Mouse (Mus musculus) cerebellum, postnatal 14 days (tissue): ENCODE results near the gene Cast.

Source experiments
- DNase-seq, 2 experiments: peaks; one replicate each; pipeline ENCODE4 v3.0.0; 2021; ENCODE audit warnings: mixed read lengths in 2 of 2

The Cast gene

DNA sequence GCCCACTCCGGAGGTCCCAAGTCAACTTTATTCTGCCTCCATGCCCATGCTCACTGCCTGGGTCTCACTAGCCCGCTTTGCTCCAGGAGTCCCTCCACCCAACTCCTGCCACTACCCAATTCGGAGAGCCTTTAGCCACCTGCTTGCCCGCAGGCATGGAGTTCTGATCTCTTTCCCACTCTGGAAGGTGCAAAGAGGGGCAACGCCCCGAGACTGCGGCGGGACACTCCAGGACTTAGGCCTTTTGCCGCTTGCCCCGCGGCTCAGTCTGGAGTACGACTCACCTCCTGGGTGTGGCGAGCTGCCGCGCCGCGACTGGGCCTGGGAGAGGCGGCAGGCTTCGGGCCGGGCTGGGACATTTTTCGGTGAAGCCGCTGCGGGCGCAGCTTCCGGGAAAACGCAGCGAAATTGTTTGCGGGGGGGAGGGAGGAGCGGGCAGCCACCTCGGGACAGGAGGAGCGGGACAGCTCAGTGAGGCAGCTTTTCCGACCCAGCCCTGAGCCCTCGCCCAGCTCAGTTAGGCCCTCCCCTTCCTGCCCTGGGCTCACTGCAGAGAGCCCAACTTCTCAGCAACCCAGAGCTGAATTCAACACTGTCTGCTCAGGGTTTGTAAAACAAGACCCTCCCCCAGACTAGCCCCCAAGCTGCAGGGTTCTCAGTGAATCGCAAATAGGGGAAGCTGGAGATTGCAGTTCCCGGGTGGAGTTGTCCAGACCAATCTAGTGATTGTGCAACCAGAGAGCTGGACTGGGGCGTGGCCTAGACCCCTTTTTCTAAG, at the start of gene Cast:
Gene Cast, minus strand, starts transcription at position 659 of the 778 bp plus-strand sequence.
- DNase-seq = peak; percentile 8 to 11

DNA sequence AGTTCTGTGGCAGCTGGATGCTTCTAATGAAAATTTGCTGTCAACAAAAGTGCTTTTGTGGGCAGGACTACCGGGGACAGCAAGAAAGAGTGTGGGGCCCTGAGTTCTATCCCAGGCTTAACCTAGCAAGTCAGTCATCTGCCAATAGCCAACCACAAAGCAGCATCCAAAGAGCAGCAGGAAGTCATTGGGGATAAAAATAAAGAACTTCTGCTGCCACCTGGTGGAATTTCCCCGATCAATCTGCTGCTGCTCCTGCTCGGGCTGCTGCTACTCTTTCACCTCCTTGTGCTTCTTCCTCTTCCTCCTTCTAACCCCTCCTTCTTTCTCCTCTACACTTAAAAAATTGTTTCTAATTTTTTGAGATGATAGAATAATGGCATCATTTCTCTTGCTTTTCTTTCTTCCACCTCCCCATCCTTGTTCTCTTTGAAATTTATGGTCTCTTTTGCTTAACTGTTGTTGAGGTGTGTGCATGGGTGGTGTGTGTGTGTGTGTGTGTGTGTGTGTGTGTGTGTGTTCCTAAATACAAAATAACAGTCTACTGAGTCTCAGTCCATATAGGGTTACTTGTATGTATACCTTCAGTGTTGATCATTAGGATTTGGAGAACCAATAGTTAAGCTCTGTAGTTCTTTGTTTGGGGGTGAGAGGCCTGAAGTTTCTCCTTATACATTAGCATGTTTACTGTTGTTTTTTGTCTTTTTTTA, 45.9 kb upstream of the Cast start:
- peak; percentile 79 to 81 for DNase-seq

DNA sequence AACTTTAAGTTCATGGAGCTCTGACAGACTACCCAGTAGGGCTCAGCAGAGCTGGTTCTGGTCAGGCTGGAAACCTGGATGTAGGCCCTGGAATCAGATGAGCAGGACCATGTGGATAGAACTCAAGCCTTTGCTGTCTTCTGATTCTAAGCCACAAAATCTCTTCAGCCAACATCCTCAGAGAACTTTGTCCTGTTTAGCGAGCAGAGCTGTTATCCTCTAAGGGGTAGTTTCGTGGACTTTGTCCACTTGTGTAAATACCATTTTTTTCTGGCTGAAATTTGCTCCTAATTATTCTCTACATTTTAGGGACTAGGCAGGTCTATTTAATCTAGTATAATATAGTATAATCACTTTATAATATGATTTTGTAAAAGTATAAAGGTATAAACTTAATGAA, 42.2 kb upstream of the Cast start:
- DNase-seq = no peak

DNA sequence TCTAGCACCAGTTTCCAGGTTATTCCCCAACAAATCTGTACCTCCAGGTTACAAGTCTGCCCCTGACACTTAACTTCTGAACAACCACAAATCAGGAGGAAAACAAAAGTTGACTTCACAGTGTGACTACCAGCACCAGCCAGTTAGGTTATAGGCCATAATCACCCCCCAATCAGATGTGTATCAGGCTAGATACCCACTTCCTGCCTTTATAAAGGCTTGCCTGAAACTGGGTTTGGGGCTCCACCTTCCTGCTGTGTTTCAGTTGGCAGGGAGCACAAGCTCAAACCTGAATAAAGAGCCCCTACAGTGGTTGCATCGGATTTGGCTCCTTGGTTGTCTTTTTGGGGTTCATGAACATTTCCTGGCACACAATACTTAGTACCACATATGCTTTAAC, 37.3 kb upstream of the Cast start:
- no peak for DNase-seq

DNA sequence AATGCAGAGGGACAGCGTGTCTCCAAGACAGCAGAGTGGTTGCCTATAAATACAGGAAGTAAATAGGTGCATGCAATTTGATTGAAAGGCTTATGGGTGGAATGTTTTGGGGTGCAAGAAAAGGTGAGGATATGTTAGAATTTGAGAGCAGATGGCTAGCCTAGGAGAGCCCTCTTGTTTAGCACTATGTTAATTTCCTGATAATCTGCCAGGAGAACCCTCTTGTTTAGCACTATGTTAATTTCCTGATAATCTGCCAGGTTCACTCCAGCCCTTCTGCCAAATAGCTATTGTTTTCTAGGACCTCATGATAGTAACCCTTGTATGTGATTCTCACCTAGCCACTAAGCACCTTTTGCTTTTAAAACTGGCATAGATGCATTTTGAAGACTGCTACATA, 25.9 kb upstream of the Cast start:
- no peak for DNase-seq

DNA sequence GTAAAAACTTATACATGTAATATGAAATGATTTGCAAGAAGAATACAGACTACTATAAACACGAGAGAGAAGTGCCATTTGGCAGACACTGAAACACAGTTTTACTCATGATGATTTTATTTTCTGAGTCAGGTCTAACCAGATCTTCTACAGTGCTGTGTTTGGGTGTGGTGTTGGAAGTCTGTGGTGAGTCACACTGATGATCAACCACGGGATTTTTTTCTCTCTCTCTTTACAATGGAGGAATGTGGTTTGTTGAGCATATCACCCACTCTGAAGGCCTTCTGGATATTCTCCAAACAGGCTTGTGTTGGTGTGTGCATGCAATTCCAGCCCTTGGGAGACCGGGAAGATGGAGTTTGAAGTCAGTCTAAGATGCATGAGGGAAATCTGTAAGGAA, 13.5 kb upstream of the Cast start:
- DNase-seq = no peak

DNA sequence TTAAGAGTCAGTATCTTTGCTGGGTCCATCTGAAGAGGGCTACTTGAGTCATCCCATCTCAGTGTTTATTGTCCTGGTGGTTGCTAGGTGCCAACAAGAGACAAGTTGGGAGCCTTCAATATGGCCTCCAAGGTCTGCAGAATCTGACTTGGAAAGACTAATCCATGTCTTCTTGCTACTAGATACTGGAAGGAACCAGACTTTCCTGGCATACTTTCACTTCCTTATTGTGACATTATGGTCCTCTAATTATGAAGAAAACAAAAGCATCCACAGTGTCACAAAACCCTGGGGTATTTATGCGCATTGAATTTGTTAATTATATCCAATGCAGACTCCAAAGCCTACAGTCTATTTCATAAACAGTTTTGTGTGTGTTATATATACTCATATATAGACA, 7.1 kb upstream of the Cast start:
- no peak for DNase-seq

DNA sequence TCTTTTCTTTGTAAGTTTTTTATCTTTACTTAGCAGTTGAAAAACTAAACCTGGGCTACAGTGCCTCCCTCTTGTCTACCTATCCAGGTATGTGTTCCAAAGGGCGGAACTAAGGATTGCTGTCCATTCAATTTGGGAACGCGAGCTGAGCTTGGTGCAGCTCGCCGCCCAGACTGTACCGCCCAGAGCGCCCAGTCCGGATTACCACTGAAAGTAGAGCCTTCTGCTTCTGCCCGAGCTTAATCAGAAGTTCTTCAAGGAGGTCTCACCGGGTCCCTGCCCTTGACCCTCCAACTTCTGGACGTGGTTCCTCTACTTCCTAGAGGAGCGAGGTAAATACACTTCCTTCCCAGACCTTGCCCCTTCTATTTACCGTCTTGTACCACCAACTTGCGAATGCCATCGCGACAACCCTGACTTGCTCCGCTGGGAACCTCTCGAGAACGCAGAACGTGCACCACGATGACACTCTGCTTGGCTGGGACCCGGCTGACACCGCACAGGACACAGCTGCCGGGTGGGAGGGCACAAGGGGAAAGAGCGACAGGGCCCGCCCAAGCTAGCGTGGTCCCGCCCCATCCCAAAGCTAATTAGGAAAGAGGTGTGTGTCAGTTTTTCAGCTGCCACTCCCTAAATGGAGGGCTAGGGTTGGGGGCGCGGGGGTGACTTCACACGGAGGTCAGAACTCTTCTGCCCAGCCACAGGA, 1.0 kb downstream of the Cast start:
- DNase-seq = peak; percentile 20 to 29

DNA sequence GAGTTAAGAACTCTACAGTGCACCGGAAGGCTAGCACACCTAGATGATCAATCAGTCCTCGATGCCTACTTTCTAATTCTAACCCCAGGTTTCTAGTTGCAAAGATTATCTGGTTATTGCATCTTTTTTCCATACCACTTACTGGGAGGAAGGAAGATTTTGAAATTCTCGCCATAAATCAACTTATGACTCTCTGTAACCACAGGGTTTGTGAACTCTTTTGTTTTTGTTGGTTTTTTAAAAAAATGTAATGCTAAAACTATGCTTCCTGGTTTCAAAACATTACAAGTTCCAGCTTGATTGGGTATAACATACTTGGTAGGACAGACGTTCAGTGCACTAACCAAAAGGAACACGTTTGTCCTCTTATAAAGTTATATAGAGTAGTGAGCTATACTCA, 1.7 kb downstream of the Cast start:
- DNase-seq = no peak

DNA sequence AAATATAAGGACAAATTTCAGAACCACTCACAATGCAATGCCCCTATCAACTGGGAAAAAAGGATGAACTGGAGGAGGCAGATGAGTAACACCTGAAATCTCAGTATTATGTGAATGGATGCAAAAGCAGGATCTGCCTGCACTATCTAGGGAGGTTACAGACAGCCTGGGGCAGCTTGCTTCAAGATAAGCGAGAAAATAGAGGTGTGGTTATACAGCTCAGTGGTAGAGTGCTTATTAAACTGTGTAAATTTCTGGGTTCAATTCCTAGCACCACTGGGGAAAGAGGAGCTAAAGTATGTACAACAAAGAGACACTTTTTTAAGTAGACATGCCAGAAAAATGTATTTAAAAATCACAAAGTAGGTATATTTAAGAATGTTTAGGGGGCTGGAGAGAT, 14.2 kb downstream of the Cast start:
- DNase-seq = no peak

DNA sequence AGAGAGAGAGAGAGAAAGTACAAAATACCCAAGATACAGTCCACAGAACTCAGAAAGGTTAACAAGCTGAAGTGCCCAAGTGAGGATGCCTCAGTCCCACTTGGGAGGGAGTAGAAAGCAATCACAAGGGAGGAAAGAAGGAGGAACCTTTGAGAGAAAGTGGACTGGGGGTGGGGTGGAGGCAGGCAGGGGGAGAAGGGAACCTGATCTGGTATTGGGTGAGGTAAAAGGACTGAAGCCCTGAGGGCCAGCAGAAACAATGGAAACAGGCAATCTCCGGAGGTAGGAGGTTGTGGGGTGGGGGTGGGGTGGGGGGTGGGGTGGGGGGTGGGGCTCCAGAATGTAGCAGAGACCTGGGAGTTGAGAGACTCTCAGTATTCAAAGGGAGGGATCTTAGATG, 20.9 kb downstream of the Cast start:
- DNase-seq = no peak

DNA sequence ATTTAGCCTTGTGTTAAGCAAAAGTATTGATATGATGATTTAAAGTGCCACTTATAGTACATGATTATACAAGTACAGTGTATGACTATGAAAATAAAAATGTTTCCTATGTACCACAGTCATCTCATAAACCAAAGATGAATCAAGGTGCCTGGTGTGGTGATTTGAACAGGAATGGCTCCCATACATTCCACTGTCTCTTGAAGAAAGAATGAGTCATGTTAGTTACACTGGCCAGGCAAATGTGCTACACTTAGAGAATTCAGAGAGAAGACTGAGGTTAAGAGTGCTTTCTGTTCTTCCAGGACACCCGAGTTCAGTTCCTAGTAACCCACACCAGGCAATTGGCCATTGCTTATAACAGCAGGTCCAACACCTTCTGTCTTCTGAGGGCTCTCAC, 36.5 kb downstream of the Cast start:
- DNase-seq = no peak

DNA sequence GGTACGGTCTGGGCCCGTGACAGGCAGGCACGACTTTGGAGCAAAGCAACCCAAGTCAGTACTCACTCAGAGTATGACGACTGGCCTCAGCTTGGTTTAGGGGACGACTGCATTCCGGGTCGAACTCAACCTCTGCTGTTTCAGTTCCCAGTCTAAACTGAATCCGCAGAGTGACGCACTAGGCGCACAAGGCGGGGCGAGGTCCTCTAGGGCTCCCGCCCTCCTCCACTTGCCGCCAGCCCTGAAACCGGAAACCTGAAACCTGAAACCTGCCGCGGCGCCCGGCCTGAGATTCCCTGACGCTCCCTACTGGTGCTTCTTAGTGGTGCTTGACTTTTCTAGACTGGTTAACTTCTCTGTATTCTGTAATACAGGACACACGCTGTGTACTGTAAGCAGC, 38.1 kb downstream of the Cast start:
- DNase-seq = peak; percentile 72 to 73

DNA sequence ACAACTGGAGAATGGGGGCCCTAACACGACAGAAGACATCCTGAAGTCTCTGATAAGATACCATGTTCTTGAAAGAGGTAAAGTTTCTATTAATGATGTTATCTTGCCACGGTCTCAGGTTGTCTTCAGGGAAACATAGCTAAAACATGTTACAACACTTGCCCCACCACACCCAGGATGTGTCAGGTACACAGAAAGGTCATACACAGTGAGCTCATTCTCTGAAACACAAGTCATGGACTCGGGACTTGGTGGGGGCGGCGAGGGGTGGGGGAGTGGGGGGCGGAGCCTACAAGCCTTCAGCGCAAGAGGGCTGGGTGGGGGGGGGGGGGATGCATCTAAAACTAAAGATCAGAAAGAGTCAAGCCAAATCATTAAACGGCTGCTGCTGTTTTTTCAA, 38.7 kb downstream of the Cast start:
- DNase-seq = no peak

DNA sequence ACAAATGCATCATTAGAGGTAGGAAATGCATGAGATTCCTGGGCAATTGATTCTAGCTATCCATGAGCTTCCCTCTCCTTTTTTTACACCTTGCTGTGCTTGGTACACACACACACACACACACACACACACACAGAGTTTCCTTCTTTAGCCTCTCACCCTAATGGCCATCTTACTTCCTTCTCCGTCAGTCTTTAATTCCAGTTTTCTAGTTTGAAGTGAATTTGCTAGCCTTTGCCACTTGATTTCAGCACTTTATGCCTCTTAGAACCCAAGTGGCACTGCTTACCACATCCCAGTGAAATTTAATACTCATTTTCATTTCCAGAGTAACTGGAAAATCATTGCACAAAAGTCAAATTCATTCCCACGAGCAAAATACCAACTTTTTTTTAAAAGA, 41.4 kb downstream of the Cast start:
- no peak for DNase-seq

DNA sequence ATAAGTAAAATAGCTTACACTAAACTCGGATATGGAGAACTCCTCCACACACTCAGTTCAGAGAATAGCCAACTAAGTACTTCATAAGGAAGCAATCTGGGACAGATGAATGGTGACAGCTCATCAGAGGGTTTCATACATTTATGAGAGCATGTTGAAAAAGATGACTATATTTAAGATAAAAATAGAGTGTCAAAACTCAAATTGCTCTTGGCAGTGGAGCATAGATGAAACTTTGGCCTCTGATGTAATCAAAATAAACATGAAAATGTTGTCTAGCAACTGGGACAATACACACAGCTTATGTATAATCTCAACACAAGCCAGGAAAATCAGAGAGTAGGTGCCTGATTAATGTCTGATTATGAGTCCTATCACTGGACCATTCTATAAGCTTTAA, 45.9 kb downstream of the Cast start:
- DNase-seq = no peak

DNA sequence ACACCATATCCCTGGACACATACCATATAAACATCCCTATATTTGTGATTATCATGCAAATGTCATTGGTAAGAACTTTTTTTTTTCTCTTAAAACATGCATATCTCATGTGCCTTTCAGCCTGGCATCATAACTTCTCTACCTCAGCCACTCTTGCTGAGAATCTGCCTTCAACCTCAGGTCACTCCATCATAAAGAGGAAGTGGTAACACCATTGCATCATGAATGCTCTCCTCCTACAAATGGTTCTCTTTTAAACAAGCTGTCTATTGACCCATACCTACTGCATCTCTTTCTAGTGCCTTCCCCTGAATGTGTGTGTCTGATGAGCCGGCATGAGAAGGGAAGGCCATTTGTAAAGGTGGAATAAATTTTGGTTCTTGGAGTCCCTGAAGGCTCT, 49.5 kb downstream of the Cast start:
- DNase-seq = no peak

DNA sequence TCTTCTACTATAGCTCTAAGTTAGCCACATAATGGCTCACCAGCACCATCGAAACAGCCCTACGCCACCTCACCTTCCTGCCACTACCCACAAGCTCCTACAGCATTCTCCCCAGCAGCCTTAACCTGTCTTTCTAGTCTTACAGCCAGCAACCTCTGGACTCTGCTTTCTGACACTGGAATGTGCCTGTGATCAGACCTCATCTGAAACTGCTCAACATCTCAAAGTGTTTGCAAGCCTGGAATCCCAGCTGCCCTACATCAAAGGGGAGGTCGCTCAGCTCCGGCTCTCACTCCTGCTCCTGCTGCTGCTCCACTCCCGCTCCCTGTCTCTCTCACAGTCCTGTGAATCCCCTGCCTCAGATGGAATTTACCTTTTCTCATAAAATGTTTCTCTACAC, 65.4 kb downstream of the Cast start:
- DNase-seq = no peak

DNA sequence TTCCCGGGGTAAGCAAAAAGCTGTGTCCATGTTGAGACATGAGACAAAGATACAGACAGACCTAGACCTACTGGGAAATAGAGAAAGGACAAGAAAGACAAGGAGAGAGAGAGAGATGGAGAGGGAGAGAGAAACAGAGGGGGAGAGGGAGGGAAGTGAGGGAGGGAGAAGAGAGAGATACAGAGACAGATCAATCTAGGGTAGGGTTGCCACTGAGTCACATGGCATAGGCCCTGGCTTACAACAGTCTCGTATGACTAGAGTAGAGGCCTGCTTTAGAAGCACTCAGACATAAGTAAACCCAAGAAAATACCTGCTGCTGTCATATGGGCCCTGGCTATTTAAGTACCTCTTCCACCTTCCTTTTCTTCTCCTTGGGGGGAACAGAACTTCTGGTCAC, 72.2 kb downstream of the Cast start:
- no peak for DNase-seq

DNA sequence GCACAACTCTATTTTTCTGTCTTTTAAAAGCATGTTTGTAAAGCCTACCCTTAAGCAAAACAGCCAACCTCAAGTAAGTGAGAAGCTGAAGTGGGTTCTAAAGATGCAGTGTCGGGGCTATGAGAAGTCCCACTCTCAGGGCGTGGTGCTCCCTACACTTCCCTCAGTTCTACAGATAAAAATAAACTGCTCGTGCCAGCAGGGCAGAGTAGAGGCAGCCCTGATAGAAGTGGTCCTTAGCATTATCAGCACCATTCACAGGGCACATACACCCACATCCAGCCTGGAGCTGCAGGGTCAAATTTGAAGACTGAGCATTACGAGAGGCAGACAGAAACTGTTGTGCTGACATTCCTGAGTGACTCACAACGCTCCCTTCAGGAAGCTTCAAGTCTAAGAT, 72.8 kb downstream of the Cast start:
- DNase-seq = no peak

DNA sequence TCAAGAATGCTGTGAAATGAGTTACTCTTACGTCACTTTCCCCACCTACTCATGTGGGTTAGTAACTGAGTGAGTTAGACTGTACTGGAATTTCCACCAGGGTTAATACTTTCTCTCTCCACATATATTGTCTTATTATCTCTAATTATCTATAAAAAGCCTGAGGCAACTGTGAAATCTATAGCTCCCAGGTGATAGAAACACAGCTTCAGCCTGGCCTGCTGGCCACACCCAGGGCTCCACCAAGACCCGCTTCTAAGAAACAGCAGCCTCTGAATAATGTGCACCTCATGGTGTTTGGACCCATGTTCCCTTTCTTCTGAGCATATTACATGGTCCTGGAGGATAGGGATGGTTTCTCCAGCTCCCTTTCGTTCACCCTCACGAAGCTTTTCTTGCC, 74.9 kb downstream of the Cast start:
- no peak for DNase-seq

DNA sequence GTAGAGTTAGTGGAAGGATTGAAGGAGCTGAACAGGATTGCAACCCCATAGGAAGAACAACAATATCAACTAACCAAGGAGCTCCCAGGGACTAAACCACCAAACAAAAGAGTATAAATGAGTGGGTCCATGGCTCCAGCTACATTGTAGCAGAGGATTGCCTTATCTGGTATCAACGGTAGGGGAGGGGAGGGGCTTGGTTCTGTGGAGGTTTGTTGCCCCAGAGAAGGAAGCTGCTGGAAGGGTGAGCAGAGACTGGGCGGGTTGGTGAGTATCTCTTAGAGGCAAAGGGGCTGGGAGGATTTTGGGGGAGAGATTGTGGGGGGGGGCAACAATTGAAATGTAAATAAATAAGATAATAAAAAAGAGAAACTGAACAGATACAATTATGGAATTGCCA, 89.6 kb downstream of the Cast start:
- DNase-seq = no peak

DNA sequence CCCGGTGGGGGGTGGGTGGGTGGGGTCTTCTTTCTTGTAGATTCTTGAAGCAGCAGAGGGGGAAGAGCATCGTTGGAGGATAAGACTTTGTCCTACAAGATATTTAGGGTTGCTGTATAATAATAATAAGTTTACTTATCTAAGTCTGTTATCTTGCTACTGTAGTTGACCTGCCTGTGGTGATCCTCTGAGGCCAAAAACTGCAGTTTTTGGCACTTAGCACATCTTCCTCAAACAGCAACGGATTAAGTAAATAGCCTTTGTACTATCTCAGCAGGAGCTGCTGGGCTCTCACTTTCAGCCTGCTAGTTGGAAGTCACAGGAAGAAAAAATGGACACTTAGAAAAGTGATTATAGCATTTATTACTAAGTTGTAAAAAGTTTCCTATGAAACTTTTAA, 112.4 kb downstream of the Cast start:
- DNase-seq = no peak
